Mouse (Mus musculus): ENCODE data around the gene Grb7. TPM values are rescaled to one million over a fixed set of nuclear protein-coding genes. Genes with fewer than 3 reads are reported as not detected.

The Grb7 gene
- total RNA-seq, 2 experiments from 2014 or later, result 1.1 to 1.6 TPM

DNA sequence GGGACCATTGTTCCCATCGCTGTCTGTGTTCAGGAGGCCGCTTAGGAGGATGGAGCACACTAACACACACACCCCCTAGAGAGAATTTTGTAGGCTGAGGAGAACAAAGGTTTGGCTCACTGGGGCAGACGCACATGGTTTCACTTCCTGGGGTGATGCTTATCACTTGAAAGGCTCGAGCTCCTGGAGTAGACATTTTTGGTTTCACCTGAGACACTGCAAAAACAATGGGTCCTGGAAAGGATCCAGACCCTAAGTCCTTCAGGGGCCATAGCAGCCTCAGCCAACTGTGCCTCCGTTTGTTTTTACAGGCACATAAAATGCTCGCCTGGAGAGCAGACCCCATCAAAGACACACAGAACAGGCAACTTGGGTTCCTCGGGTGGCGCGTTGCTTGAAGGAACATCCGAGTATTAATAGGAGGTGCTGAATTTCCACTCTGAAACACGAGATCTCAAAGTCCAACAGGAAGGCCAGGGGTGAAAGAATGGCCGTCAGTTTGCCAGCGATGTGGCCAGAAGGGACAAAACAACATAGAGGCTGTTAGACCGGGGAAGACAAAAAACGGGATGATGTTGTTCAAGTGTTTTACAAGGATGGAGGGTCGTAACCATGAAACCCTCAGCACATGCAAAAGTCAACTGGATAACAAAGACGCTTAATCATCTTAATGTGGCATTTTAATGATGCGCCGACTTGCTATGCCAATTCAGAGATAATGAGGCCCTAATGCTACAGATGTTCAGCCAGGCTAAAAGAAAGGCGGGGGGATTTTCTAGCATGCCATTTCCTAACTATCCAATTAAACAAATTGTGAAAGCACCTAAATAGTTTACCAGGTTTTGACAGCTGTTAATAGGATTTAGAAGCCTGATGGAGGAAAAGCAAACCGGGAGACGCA is 51.4 kb downstream of the Grb7 start:
- no peak for DNase-seq (ENCODE audit: low spot score in 2 of 2)

DNA sequence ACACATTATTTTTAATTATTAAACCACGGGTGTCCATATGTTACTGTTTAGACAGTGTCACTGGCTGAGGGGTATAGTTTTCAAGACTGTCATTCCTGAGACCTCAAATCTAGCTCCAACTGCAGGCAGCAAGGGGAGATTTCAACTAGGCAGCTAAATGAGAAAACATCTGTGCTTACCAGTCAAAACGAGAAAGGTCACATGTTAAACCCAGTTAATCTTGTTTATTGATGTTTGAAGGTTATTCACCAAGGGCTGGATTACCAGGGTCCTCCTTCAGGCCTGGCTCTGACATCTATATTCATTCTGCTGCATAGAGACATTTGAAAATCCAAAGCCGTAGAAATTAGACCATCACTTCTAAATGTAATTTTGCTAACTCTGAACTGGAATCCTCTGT is 58.7 kb downstream of the Grb7 start:
- DNase-seq (ENCODE audit: low spot score in 2 of 2), result no peak

Other genes starting within 250 kb of the Grb7 start
- gene Cdk12, start 243.3 kb upstream of the Grb7 start, total RNA-seq (2021), result 10 to 100 TPM; 36.9 to 37.2 TPM
- 100 to 1,000 TPM; 113 to 124 TPM for gene Neurod2, start 116.7 kb upstream of the Grb7 start, total RNA-seq (2021)
- gene Ppp1r1b, start 98.0 kb upstream of the Grb7 start, total RNA-seq (2021), result 10 to 100 TPM; 33.6 to 46.7 TPM
- gene Stard3, start 88.0 kb upstream of the Grb7 start, total RNA-seq (2021), result 10 to 100 TPM; 22.6 to 24.8 TPM
- 1 to 10 TPM in 1 of 2 experiments, under 1 TPM in 1; 0.94 to 1.3 TPM for gene Tcap, start 62.6 kb upstream of the Grb7 start, total RNA-seq (2021)
- gene Pnmt, start 59.9 kb upstream of the Grb7 start, total RNA-seq (2021), result under 1 TPM; 0.28 to 0.38 TPM
- gene Pgap3, start 45.9 kb upstream of the Grb7 start, total RNA-seq (2021), result 10 to 100 TPM; 10.0 to 10.1 TPM
- gene Erbb2, start 33.9 kb upstream of the Grb7 start, total RNA-seq (2021), result 1 to 10 TPM; 2.4 to 2.9 TPM
- gene Mien1, start 7.4 kb upstream of the Grb7 start, total RNA-seq (2021), result 100 to 1,000 TPM in 1 of 2 experiments, 10 to 100 TPM in 1; 87.7 to 102 TPM
- under 1 TPM in 1 of 2 experiments, not detected in 1; 0.21 TPM for gene Ikzf3, start 99.6 kb downstream of the Grb7 start, total RNA-seq (2021)
- gene Zpbp2, start 104.7 kb downstream of the Grb7 start, total RNA-seq (2021), result under 1 TPM in 1 of 2 experiments, not detected in 1; 0.31 TPM
- 10 to 100 TPM; 49.1 to 57.6 TPM for gene Ormdl3, start 141.0 kb downstream of the Grb7 start, total RNA-seq (2021)
- gene Lrrc3c, start 151.9 kb downstream of the Grb7 start, total RNA-seq (2021), result not detected
- gene Gm12355, start 179.3 kb downstream of the Grb7 start, total RNA-seq (2021), result 10 to 100 TPM; 10.1 to 13.3 TPM
- not detected for gene Gsdma3, start 180.0 kb downstream of the Grb7 start, total RNA-seq (2021)
- not detected for gene Gsdma2, start 200.4 kb downstream of the Grb7 start, total RNA-seq (2021)
- not detected for gene Gsdma, start 218.0 kb downstream of the Grb7 start, total RNA-seq (2021)
- 100 to 1,000 TPM; 122 to 126 TPM for gene Psmd3, start 236.2 kb downstream of the Grb7 start, total RNA-seq (2021)